Mouse (Mus musculus) cerebellum, adult 18-20 months (tissue): ENCODE data around the gene Pif1.

Experiments used
- DNase-seq, 2 experiments: peaks; one replicate each; pipeline ENCODE4 v3.0.0; 2021

Pif1 gene

DNA sequence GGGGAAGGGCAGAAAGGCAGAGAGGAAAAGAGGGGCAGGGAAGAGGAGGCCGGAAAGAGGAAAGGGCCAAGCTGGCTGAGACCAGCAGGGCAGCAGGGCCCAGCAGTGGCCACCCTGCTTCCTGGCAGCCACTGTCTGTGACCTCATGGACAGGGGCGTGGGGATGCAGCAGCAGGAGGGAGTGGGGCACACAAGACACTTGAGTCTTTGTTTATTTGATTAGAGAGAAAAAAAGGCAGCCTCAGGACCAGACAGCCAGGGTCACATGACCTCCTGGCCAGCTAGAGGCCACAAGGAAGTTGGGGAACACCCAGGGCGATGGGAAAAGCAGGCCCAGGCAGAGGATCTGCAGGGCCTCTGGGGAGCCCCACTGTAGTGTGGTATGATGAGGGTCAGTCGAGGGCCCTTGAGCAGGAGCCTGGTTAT, 24.9 kb upstream of the Pif1 start:
- DNase-seq, result peak; percentile 27 to 49

DNA sequence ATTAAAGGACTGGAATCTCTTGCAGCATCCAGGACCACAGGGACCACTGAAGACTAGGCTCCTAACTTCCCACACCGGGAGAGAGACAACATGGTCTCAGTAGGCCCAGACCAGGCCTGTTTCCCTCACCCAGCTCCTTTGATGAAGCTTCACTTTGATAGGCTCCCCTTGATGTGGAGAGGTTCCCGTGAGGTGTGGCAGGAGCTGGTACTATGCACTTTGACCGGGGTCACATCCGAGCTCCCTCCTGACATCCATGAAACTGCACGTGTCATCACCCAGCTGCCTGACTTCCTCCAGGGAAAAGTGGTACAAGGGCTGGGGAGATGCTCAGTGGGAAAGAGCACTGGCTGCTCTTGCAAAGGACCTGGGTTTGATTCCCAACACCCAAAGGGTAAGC, 23.9 kb upstream of the Pif1 start:
- no peak for DNase-seq

- no peak for DNase-seq
Measured at GRCm38 (mm10) chr9:65564698-65565097, 22.3 kb upstream of the Pif1 start.

DNA sequence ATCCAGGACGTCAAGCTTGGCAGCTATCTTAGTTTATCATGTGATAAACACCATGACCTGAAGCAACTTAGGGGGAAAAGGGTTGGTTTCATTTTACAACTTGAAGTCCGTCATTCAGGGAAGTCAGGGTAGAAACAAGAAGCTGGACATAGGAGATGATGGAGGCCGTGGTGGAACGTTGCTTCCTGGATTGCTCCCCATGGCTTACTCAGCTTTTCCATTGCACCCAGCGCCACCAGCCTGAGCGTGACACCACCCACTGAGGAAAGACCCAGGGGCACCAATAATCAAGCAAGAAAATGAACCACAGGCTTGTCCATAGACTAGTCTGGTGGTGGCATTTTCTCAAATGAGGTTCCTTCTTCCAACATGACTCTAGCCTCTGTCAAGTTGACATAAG, 18.2 kb upstream of the Pif1 start:
- no peak for DNase-seq

- no peak for DNase-seq
Measured at GRCm38 (mm10) chr9:65569491-65569971, 17.4 kb upstream of the Pif1 start.

- DNase-seq, result no peak
Measured at GRCm38 (mm10) chr9:65572837-65573236, 14.1 kb upstream of the Pif1 start.

DNA sequence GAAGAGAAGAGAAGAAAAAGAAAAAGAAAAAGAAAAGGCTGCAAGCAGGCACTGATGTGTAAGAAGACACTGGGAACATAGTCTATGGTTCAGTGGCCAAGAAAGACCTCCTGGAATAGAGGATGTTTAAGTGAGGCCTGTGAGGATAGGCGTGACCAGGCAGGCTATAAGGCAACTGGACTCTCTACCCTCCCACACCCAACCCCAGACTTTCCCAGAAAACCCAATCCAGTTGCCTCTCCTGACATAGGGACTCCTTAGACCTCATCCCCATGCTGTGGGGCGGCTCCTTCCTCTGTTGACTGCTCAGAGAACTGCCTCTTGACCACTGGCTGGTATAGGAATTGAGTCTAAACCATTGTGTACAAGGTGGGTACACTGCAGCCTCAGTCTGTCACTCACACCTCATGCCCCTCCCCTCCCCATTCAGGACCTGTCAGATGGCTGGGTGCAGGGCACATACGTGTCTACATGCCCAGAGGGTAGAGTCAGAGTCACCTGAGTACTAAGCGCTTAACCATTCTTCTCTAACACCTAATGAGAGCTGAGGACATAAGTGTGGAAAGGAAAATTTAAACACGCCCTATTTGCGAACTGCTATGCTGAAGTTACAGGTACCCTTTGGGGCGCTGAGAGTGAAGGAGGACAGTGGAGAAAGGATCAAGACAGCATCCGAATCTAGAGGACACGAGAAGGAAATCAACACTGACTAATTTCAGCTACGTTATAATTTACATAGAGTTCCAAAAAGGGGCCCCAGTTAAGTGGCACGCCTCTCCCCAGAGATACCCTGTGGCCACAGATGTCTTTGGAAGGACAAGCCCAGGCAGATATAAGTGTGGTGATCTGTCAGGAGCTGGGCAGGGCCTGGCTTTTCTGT, 12.2 kb upstream of the Pif1 start:
- no peak for DNase-seq

DNA sequence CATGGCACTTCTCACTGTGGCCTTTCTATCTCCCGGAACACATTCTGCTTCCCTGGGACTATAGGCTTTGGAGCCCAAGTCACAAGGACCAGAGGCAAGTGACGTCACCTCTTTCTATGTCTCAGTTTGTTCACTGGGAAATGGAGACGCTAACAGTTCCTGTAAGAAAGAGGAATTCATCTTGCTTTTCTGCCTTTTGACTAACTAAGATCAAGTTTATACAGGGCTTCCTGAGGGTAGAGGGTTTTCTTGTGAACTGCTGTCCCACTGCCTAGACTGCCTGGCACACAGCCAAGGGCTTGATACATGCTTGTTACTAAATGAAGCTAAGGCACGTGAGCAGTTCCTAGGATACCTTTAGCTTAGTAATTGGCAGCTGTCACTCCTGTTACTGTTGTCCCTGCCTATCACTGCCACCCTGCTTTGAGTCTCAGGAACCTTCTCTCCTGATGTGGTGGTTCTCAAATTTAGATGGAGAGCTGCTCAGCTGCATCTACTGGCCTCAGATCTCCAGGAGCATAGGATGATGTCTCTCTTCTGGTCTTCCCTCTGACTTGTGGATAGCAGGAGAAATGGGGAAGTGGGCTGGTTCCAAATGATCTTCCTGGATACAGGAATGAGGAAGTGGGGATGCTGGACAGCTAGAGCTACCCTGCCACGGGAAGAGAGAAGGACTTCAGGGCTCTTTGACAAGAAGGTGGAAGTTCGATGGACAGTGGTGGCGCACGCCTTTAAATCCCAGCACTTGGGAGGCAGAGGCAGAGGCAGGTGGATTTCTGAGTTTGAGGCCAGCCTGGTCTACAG, 11.4 kb upstream of the Pif1 start:
- no peak for DNase-seq

DNA sequence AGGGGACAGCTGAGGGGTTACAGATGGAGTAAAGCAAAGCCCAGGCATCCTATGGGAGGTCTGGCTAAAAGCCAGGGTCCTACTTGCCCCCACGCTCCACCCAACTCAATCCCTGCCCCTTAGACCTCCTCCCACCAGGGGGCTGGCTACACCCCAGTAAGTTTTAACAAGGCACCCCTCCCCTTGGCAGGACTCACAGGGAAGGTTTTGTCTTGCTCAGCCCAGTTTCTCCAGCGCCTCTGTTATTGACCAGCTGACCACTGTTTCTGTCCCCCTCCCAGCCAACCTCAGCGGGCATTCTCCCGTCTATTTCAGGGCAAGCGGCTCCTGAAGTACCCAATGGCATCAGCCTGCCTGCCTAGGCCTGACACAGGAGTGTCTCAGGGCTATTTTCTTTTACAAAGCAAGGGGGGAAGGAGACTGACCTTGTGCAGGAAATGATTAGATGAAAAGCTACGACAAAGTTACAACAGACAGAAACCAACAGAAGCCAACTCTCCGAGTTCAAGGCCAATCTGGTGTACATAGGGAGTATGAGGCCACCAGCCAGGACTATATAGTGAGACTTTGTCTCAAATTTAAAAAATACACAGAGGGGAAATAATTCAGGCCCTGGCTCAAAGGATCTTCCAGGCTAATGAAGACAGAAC, 10.0 kb upstream of the Pif1 start:
- DNase-seq, result peak; percentile 19 to 20

GRCm38 (mm10) chr9:65577511-65578196, 9.3 kb upstream of the Pif1 start:
- no peak for DNase-seq

- DNase-seq, result no peak
Measured at GRCm38 (mm10) chr9:65578801-65579249, 8.1 kb upstream of the Pif1 start.

DNA sequence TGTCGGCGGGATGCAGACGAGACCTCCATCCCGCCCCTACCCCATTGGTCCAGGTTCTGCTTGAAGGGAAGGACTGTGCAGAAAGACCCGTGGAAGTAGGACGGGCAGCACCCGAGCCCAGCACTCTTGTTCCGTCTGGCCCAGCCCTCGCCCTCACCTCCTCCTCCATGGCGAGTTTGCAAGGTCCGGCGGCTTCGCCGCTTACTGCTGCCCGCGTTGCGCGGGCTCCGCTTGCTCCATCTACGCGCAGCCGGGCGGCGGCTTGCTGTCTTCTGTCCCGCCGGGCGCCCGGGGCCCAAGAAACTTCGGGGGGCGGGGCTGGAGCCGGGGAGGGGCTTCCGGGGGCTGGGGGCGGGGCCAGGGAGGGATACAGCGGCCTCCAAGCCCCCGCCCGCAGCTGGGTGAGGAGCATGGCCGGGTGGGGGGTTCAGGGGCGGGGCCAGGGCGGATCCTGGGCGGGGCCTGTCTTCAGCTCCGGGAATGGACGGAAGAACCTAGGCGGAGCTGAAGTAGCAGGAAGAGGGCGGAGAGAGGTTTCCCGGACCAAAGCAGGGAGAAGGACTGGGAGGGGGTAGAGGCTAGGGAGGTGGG, 7.1 kb upstream of the Pif1 start, which contains the start of gene Plekho2:
Gene Plekho2, minus strand, starts transcription at position 260 of the 591 bp plus-strand sequence.
- DNase-seq, result peak; percentile 68 to 72

GRCm38 (mm10) chr9:65580401-65581256, 6.3 kb upstream of the Pif1 start:
- DNase-seq, result peak; percentile 79 to 89

DNA sequence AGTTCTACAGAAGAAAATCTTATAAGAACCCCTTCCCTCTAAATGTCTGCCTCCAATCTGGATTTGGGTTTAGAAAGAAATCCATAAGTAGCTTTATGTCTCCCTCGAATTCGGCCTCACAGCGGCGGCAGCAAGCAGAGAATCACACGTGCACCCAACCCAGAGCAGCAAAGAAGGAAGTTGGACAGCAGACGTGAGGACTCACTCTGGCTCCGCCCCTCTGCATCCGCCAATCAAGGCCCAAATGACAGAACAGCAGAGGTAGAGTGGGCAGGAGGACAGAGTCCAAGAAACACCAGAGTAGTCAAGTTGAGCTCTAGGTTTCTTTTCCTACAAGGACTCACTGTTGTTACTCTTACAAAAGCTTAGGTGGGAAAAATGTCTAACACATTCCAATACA, 3.9 kb upstream of the Pif1 start:
- no peak for DNase-seq

DNA sequence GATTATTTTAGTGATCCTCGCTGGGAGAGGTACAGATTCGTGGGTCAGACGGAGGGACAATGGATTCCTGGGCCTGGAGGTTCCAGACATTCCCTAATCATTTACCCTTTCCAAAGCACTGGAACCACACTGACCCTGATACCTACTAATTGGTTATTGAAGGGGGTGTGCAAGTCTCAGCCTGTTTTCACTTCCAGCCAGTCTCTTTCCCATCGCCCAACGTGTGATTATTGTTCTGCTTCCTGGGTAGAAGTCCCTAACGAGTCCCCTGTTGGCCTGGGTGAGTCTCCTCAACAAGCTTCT, 261 bp downstream of the Pif1 start:
- no peak for DNase-seq

- DNase-seq, result peak in 1 of 2 experiments; percentile 22
Measured at GRCm38 (mm10) chr9:65587573-65588358, 806 bp downstream of the Pif1 start.

DNA sequence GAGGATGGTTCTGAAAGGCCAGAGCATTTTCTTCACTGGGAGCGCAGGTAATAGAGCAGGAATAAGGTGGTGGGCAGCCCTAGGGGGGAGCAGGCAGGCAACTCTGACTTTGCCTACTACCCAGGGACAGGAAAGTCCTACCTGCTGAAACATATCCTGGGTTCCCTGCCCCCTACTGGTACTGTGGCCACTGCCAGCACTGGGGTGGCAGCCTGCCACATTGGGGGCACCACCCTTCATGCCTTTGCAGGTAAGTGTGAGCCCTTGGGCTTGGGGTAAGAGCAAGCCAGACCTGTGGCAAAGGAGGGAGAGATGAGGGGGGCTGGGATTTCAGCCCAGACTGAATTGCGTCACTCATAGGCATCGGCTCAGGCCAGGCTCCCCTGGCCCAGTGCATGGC, 2.1 kb downstream of the Pif1 start:
- DNase-seq, result no peak

GRCm38 (mm10) chr9:65592721-65593120, 5.8 kb downstream of the Pif1 start:
- DNase-seq, result no peak

DNA sequence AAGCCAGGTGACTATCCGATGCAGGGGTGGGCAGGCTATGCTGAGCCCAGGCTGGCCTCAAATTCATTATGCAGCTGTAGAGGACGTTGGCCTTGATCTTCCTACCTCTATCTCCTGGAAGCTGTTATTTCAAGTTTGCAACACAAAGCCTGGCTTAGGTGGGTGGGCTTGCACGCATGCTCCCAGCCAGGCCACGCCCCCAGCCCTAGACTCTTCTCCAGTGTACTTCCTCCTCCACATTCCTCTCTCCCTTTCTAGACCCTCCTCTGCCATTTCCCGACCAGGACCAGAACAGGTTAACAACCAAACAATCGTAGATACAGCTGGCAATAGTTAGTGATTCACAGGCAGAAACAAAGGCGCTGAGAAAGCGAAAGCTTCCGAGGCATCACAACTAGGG, 6.6 kb downstream of the Pif1 start:
- DNase-seq, result no peak

DNA sequence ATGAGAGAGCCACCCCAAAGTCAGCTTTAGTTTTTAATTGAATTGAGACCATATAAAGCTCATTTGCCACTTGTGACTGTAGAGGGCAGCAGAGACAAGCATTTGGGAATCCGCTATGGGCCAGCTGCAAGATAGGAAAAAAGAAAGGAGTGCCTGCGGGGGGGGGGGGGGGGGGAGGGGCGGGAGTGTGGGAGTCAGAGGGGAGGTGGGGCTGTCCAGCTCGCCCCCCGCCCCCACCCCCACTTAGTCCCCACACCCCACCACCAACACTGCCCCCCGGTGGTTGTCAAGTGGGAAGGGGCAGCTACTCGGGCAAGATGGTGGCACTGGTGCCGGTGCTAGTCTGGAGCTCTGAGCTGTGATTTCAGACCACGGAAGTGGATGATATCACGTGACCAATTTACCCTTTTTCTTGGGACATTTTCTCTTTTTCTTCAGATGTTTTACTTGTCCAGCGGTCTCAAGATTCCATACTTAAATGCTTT, 11.8 kb downstream of the Pif1 start:
- peak; percentile 46 to 49 for DNase-seq
